Comparison of ENCODE assay signal across 22 mouse cellular contexts in genomic region chr11:14016637-14017036, GRCm38 (mm10).
A peak's percentile ranks its signal among the peaks of the same experiment; 100 is the strongest.
DNase-seq lines count a peak whose midpoint lies in the region; ATAC-seq and TF ChIP-seq lines count a peak whose summit lies in the region.
"Had no signal": no experiment of that assay in that cellular context is flagged by ENCODE, and none has a peak within 500 bp of the region (broad histone marks: within the 10 kb centered on the region; RNA-seq: fewer than 3 reads in every experiment).

No protein-coding gene starts in this region.

- H3K9ac ChIP-seq in intestine, postnatal 0 days (ENCODE audit: low read depth, low read length): no peak overlapping the region

- no peak overlapping the region for H3K27ac ChIP-seq in intestine, postnatal 0 days (ENCODE audit: low read depth, low read length)

- peak; percentile 77 for ATAC-seq in frontal cortex, adult (ENCODE audit: low TSS enrichment)
- no peak for ATAC-seq in intestine, postnatal 0 days
- ATAC-seq: activated CD4-positive, CD25-positive, alpha-beta regulatory T cell, adult 4 months; CD4-positive, CD25-positive, alpha-beta regulatory T cell, adult 4 months; Patski had no signal

- no peaks in the 10 kb centered on the region for H3K4me1 ChIP-seq in intestine, postnatal 0 days (replicated peaks; ENCODE audit: control insufficient read depth, insufficient read depth, low read length)

- no peak for DNase-seq in frontal cortex, postnatal 14 days (ENCODE audit: low spot score in 2 of 2)
- peak; percentile 48 for DNase-seq in brain, adult 2 months (ENCODE audit: low read depth, low spot score)
- DNase-seq in telencephalon, adult 2 months (ENCODE audit: low read depth, low spot score): peak; percentile 55
- no peak for DNase-seq in layer of hippocampus, postnatal 10 days (ENCODE audit: low spot score in 2 of 2)
- DNase-seq: adrenal gland, adult 2 months; adrenal gland, adult 8-10 months; adrenal gland, postnatal 10 days; adrenal gland, postnatal 14 days; adrenal gland, postnatal 25 days; adrenal gland, postnatal 36 days; B cell, adult 2 months; cerebellum, adult 11 months; cerebellum, adult 11-12 months; cerebellum, adult 18-20 months; cerebellum, adult 2 months had no signal

- no peaks in the 10 kb centered on the region for H3K27me3 ChIP-seq in intestine, postnatal 0 days (replicated peaks; ENCODE audit: control insufficient read depth, insufficient read depth, low read length)
- H3K27me3 ChIP-seq: CH12.LX, Patski had no signal

- H3K36me3 ChIP-seq in intestine, postnatal 0 days (ENCODE audit: control insufficient read depth, insufficient read depth): no peaks in the 10 kb centered on the region
- H3K36me3 ChIP-seq: G1E had no signal

- 64% methylated on average over 3 of the region's 3 CpGs for WGBS in intestine, postnatal 0 days

- no peak overlapping the region for H3K4me2 ChIP-seq in intestine, postnatal 0 days (replicated peaks; ENCODE audit: low read depth)

- H3K4me3 ChIP-seq in intestine, postnatal 0 days (ENCODE audit: low read depth, low read length): no peak overlapping the region

- no peaks in the 10 kb centered on the region for H3K9me3 ChIP-seq in intestine, postnatal 0 days (ENCODE audit: control insufficient read depth)
- H3K9me3 ChIP-seq: G1E had no signal

- no peak for TF ChIP-seq CTCF in intestine, postnatal 0 days (IDR thresholded peaks at IDR 0.05; ENCODE audit: low read depth)

Comparison
In these comparisons a context has a peak if more than half of its experiments do, and no peak if none do; other contexts are left out.
1. DNase-seq: peak in brain, adult 2 months (single experiment) and telencephalon, adult 2 months (single experiment); none in frontal cortex, postnatal 14 days (0 of 2) and layer of hippocampus, postnatal 10 days (0 of 2).